Mouse (Mus musculus): ENCODE measurements around the gene Mapk9.

Mapk9 gene

DNA sequence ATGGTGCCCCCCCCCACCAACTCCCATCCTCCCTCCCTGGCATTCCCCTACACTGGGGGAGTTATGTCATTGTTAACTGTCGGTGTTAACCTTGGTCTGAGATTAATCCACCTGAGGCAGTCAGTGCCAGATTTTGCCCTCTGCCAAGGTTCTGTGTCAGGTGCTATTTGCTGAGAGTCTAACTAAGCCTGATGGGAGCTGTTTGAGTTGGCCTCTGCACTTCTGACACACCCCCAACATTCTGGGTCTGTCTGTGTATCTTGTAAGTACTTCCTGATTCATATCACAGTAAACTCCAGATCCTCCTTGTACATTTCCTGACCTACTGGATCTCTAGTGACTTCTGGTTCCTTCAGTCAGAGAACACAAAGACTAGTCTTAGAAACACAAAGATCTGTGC is 5.9 kb upstream of the Mapk9 start:
- no peak for DNase-seq (ENCODE audit: low spot score in 2 of 2)

DNA sequence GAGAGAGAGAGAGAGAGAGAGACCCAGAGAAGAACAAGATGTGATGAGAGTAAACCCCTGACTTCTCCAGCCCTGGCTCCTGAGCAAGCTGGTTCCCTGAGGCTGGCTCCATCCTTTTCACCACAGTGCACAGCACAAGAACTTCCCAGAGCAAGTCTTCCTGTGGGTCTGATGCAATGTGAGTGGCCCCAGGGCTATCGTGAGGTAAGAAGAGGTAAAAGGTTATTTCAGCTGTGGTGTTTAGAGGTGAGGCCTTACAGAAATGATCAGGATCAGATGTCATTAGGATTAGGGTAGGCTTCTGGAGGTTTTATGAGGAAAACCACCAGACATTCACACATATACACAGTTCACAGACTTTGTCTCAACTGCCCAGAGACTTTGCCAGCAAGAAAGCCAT is 4.7 kb upstream of the Mapk9 start:
- DNase-seq (ENCODE audit: low spot score in 2 of 2) = no peak

DNA sequence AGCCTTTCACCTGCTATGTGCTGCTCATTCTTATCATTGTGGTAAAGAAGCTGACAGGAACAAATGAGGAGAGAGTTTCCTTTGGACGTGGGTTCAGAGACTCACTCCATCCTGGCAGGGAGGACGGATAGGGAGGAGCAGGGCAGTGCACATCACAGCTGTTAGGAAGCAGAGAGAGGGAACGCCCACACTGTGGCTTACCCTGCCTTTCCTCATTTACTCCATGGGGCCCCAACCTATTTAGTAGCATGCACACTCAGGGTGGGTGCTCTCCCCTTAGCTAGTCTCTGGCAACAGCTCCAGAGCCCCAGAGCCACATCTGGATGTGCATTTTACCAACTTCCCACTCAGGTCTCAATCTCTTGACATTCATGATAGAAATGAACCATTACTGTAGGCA is 3.8 kb upstream of the Mapk9 start:
- no peak for DNase-seq (ENCODE audit: low spot score in 2 of 2)

DNA sequence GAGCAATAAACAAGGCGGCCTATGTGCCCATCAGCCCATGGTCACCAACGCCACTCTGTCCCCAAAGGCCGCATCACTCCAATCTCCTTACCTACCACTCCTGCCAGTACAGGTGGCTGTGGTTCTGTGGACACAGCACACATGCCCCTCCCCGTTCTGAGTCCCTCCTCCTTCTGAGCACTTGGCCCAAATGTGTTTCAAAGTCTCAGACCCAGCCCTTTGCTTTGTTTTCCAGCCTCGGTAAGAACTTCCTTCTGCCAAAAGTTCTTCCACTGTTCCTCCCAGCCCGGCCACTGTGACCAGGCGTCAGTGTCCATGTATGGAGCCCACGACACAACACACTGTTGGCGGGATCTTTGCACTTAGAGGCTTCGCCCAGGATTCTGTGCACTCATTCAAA is 2.2 kb upstream of the Mapk9 start:
- DNase-seq (ENCODE audit: low spot score in 2 of 2) = no peak

DNA sequence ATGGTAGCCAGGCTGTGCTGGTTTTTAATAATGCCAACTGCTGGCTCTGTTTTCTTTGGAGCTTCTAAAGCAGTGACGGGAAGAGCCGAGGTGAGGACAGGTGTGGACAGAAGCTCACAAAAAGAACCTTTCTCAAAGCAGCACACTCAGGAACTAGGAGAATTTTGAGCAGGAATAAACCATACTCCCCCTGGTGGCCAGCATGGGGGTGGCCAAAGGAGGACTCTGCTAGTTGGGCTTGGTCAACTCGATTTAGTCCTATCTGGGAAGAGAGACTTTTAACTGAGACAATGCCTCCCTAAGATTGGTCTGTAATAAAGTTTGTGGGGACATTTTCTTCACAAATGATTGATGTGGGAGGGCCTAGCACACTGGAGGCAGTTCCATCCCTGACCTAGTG is 1.6 kb upstream of the Mapk9 start:
- DNase-seq (ENCODE audit: low spot score in 2 of 2) = peak; percentile 39 to 70

DNA sequence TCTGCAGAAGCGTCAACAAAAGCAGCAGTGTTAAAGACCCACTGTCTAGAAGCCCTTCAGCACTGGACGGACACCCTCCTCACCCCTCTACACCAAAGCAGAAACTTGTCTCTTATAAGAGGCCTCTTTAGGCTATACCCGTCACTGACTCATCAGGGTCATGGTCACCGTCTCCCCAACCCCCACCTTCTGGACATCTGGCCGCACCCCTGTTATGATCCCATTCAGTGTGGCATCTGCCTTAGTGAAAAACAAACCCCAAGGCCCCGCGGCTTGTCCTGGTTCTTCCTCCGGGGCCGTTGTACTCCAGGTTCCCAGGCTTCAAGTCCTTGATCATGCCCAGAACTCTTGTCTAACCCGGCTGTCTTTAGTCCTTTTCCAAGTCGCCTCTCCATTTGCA is 593 bp upstream of the Mapk9 start:
- DNase-seq (ENCODE audit: low spot score in 2 of 2) = no peak

DNA sequence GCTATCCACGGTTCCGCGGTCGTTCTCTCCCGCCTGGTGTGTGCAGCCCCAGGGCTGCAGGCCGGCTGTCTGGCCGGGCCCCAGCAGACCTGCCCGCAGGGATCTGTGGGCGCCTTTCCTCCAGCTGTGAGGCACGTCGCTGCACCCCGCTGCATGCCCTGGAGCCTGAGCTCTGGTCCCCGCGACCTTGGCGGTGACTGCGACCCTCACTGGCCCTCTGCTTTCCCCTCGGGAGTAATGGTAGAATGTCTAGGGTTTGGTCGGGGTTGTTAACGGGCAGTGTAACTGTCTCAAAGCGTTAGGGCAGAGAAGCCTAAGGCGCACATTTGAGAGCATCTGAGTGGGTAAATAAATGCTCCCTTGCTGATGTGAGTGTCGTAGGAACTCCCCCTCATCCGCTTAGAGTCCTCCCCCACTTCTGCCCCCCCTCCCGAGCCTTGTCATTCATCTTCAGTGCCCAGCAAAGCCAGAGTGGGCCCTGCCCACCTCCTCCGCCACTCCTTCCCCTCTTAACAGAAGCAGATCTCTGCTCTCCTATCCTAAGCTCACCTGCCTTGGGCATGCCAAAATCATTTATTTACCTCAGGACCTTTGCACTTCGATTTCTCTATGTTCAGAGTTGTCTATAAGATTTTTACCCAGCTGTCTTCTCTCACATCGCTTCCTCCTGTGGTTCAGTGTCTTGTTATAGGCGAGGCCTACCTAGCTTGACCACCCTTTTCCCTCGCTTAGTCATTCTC is 690 bp downstream of the Mapk9 start:
- DNase-seq (ENCODE audit: low spot score in 2 of 2) = peak; percentile 44 to 48

DNA sequence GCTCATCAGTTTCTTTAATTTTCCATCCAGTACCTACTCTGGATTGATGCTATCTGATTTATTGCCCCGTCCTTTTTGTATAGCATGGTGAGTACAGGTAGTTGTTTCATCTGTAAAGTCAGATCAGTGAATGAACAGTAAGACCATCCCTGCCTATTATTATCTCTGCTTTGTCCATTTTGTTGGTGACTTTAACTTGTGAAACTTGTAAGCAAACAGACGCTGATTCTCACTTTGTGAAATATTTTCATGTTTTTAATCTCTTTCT is 1.2 kb downstream of the Mapk9 start:
- no peak for DNase-seq (ENCODE audit: low spot score in 2 of 2)

DNA sequence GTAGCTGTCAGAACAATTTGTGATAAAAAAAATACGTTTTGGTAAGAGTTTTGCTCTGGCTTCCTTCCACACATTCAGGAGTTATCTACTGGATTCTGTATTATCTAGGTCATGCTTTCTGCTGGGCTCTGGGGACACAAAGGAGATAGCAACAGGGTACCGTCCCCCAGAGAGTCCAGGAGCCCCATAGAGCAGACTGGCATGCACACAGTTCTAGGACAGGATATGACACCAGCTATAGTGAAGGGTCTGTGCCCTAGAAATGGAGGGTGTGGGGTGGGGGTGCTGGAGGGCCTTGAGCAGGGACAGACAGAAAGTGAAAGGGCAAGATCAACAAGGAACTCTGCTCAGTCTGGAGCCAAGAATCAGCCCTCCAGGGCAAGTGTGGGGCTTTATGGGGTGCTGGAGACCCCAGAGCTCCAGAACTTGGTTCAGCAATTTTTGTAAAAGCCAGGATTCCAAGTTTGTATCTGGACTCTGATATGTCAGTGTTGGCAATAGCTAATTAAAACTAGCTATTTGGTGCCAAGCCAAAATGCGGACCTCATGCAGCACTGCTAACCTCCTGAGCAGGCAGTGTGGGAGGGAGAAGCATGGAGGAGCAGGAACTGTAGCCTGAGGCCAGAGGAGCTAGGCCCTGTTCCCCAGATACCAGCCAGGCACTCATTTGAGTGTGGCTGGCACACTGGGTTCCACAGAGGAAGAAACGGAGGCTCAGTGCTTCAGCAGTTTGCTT is 1.7 kb downstream of the Mapk9 start:
- no peak for DNase-seq (ENCODE audit: low spot score in 2 of 2)

DNA sequence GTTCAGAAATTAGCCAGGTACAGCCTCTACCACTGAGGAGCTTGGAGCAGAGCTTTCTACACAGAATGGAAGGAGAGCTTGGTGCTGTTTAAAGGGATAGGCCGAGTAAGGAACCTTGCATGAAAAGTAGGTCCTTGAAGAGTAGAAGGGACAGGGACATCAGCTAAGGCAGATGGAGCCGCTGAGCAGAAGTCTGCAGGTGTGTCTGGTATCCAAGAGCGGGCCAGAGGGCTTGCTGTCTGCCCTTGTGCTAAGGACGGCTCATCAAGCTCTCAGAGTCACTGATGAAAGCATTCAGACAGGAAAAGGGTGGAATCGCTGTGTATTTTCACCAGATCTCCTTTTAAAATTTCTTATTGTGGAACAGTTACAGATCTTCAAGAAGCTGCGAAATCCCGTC is 3.8 kb downstream of the Mapk9 start:
- DNase-seq (ENCODE audit: low spot score in 2 of 2) = no peak

DNA sequence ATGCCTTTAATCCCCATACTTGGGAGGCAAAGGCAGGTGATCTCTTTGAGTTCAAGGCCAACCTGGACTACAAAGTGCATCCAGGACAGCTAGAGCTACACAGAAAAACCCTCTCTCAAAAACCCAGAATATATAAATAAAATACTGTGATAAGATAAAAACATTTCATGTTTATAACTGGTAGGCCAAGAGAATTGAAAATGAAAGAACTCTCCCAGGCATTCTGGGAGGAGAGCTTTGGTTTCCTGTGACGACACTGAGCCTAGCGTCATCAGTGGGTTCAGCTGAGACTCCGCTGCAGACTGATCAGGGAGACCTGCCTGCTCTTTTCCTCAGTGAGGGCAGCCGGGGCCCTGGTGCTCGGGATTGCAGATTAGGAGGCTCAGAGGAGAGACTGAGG is 8.6 kb downstream of the Mapk9 start:
- no peak for DNase-seq (ENCODE audit: low spot score in 2 of 2)

DNA sequence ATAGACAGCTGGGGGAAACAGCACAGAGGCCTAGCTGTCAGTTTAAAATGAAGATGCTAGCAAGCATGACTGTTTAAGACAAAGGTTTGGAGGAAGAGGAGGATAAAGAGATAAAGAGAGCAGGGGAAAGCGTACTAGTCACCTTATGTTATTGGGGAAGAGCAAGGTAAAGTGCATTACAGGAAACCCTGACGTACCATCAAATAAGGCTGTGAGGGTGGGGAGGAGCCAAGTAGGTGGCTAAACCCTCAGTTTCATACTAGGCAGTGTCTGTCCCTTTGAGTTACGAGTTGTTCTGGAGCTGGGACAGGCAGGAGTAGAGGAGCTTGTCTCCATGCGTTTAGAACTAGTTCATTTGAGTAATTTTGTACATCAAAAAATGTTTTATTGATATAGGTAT is 14.6 kb downstream of the Mapk9 start:
- DNase-seq (ENCODE audit: low spot score in 2 of 2) = no peak

DNA sequence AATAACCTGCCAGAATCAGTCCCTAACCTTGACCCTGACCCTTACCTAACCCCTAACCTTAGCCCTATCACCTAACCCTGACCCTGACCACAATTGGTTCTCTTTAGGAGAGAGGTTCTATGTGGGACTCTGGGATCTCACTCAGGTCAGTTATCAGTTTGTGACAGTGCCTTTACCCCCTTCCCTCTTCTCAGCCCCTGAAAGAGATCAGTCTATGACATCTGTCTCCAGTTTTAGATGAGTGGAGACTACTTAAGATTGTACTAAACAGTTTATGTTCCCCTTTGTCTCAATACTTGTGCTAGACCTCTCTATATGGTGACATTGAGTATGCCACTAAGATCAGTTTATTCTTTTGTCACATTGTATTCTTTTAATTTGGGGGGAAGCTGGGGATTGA is 17.4 kb downstream of the Mapk9 start:
- no peak for DNase-seq (ENCODE audit: low spot score in 2 of 2)

DNA sequence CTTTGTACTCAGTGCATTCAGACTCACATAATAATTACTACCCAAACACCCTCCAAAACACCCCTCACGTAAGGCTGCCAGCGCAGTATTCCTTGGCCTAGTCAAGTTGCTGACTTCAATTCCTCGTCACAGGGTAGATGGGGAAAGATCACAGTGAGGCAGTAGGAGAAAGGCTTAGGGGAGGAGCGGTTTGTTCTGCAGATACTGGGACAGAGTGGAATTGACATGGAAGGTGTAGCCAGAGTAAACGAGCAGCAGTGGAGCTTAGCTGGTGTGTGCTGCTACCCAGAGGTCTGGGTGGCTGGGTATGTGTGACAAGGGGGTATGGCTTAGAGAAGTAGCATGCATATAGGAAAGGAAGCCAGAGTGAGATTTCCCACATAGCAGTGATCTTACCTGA is 20.8 kb downstream of the Mapk9 start:
- no peak for DNase-seq (ENCODE audit: low spot score in 2 of 2)

DNA sequence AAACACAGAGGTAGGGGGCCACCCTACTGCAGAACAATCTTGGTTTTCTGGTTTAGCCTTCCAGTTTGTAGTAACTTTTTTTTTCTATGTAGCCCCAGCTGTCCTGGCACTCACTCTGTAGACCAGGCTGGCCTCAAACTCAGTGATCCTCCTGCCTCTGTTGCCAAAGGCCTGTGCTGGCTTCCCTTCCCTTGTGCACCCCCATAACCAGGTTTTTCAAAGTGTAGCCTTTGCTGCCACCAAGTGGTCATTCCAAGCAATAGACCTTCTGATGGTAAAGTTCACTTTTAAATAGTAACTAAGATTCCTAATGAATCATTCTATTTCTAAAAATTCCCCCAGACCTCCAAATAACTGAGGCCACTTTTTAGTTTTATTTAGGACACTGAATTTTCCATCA is 23.2 kb downstream of the Mapk9 start:
- peak; percentile 35 to 64 for DNase-seq (ENCODE audit: low spot score in 2 of 2)

DNA sequence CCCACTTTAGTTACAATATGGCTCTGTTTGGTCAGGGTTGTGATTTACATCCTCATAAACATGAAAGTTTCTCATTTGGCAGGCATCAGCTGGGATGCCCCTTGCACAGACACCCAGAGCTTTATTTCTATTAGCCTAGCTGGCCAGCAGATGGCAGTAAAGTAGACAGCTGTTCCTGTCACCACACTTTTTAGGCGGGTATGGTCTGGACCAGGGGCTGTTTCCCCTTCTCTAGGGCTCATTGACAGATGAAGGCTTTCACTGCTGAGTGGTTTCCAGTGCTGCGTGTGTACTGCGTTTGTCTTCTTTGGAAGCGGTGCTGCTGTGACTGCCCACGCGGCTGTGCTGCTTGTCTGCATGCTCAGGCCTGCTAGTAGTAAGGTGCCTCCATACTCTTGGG is 25.4 kb downstream of the Mapk9 start:
- peak in 1 of 2 experiments; percentile 43 for DNase-seq (ENCODE audit: low spot score in 2 of 2)

DNA sequence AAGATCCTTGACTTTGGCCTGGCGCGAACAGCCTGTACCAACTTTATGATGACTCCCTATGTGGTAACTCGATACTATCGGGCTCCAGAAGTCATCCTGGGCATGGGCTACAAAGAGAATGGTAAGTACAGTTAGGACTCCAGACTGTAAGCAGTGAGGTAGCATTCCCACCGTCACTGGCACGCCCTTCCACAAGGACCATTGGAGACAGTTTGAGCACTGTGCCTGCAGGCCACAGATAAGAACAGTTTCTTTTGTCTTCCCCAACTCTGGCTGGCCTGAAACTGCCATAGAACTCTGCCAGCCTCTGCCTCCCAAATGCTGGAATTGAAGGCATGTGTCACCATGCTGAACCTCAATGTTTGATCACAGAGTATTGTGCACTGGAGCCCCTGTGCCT is 26.2 kb downstream of the Mapk9 start:
- no peak for DNase-seq (ENCODE audit: low spot score in 2 of 2)

DNA sequence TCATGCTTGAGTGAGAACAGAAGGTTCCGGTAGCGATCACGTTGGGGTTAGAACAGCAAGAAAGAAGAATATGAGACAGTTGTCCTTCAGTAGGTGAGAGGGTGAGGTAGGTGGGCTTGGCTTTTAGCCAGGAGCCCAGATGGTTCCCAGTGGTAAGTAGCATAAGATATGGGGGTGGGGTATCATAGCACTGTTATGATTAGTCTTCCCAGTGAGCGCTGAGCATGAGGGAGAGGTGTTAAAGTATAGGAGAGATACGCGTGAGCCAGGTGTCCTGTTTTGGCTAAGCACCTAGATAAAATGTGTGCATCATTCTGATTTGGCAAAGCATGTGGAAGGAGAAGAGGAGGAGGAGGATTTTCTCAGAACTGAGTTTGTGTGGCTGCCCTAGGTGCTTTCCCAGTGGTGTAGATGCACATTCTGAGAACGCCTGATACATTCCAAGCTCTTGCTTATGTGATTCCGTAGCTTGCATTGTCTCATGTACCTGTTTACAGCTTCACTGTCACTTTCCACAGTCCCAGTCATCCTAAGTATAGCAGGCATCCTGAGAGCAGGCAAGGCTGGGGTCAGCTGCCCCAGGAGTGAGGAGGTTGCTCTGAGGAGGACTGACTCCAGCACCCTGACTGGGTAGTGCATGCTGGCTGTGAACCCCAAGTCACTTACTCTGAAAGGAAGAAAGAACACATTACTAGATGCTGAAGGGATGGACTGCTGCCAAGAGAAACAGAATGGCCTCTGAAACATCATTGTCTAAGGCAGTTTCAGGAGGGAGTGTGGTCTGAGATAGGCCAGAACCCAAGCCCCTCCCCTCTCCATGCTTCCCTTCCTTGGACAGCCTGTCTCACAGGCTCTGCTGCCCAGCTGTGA is 30.6 kb downstream of the Mapk9 start:
- DNase-seq (ENCODE audit: low spot score in 2 of 2) = no peak

DNA sequence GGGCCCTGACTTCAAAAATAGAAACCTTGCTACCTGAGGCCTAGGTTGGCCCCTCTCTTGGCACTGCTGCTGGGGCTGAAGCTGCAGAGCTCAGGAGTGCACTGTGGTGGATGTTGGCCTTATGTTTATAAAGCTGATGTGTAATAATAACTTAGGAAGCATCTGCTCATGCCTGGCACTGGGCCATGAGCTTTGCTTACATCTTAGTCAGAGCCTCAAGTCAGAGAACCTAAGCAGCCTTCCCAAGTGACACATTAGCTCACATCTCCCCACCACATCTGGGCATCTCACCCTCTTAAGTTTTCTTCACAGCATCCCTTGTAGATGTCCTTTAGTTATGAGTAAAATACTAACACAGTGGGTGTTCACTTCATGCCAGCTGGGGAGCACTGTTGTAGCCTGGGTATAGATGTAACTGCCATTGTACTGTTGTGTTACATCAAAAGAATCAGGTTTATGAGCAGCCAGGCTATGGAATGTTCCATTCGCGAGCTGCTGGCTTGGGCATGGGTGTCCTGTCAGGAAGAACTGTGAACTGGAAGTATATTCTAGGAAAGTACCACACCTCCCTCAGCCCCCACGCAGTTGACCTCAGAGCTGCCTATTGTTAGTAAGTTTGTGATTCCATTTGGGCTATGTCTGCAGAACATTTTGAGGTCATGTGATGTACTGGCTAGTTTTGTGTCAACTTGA is 33.5 kb downstream of the Mapk9 start:
- DNase-seq (ENCODE audit: low spot score in 2 of 2) = no peak

DNA sequence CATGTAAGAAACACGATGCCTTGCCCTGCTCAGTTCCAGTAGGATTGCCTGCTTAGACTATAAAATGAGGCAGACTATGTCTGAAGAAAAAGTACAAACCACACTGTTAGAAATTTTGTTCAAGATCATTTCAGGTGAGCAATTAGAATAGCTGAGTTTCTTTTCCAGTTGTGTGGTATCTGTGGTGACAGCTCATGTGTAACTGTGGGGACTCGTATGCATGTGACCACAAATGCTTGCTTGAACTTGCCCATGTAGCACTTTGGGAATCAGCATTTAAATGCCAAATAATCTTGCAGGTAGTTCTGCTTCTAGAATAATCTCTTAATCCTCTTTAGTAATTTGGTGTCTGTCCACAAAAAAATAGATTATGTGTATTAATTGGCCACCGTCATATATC is 36.8 kb downstream of the Mapk9 start:
- no peak for DNase-seq (ENCODE audit: low spot score in 2 of 2)

DNA sequence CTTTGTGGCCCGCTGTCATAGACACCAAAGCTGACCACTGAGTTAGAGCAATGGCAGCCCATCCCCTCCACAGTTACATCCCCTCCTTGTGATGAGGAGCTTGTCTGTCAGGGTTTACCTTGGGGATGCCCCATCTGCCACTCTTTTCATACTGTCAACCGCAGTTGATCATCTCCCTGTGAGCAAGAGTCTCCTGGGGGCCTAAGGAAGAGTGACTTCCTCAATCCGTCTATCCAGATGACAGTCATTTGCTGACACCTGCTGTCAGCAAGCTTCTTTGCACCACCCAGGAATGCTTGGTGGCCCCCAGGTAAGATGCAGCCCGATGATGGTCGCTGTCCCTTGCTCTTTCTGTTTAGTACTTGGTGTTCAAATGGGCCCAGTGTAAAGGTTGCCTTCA is 41.9 kb downstream of the Mapk9 start:
- no peak for DNase-seq (ENCODE audit: low spot score in 2 of 2)

DNA sequence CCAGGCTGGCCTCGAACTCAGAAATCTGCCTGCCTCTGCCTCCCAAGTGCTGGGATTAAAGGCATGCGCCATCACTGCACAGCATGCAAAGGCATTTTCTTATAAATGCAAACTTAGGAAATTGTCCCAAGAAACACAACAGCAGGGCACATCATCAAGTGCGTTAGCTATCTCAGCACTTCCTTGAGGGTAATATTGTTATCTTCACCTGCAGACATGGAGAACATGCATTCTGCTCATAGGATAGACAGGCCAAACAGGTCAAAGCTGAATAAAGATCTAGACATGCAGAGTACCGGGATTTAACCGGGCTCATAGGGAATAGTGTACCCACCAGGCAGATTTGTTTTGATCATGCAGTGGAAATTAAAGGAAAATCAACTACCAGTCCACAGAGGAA is 45.4 kb downstream of the Mapk9 start:
- DNase-seq (ENCODE audit: low spot score in 2 of 2) = no peak

Measured in thymus, postnatal 10 days (tissue).